Mouse (Mus musculus): ENCODE data around the gene Spr. TPM values are rescaled to one million over a fixed set of nuclear protein-coding genes. Genes with fewer than 3 reads are reported as not detected.
"Not testable (repeated sequence)": the region's sequence is repeated elsewhere in the genome, so short reads cannot be mapped to it uniquely, and the experiment has no call there.

The Spr gene
- polyA plus RNA-seq, 1 experiment from 2014 or later = 78.8 TPM

DNA sequence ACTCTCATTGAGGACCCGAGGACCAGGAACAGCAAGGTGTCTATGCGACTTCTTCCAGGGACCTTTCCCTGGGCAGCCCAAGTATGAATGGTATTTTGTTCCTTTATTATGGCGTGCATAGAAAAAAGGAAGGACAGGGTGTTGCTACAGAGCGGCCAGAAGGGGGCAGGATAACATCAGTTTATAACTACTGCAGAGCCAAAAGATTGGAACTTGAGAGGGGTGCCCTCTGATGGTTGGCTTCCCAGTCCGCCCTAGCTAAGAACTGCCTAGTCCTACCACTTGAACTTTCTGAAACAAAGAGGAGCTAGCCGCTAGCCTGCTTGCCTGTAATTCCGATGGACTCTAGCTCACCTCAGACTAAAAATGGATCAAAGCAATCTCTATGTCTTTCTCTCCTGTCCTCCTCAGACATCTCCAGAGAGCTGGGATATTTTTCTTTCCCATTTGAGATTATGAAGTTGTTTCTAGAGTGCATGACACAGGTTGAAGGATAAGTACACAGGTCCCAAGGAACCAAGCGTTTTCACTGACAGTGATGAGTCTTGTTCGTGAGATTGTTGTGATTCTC, 16.5 kb upstream of the Spr start:
- DNase-seq (ENCODE audit: low spot score) (peak; percentile 95), ATAC-seq (replicated peaks; ENCODE audit: low FRiP score, low read depth) (0 out of 2 replicates have a peak, but pooled peaks have one; percentile 40)
- Histone ChIP-seq H3K27me3 (ENCODE audit: insufficient read depth, low read length) (no peaks in the 10 kb centered on the region), H3K27ac (no peak overlapping the region), H3K4me1 (replicated peaks; ENCODE audit: insufficient read depth, low read length) (0 out of 2 replicates have a peak, but pooled peaks cover 5% of the 10 kb centered on the region), H3K4me3 (replicated peaks; ENCODE audit: low read depth, low read length) (no peak overlapping the region), H3K9me3 (replicated peaks; ENCODE audit: low read length) (no peaks in the 10 kb centered on the region), H3K4me2 (ENCODE audit: low read length) (no peak overlapping the region), H3K9ac (ENCODE audit: low read depth, low read length) (no peak overlapping the region), H3K36me3 (ENCODE audit: insufficient read depth, low read length) (no peaks in the 10 kb centered on the region)
- 11% methylated on average over 9 of the region's 9 CpGs for WGBS
- peak; percentile 92 for TF ChIP-seq CTCF (IDR thresholded peaks at IDR 0.05; ENCODE audit: low read depth)

DNA sequence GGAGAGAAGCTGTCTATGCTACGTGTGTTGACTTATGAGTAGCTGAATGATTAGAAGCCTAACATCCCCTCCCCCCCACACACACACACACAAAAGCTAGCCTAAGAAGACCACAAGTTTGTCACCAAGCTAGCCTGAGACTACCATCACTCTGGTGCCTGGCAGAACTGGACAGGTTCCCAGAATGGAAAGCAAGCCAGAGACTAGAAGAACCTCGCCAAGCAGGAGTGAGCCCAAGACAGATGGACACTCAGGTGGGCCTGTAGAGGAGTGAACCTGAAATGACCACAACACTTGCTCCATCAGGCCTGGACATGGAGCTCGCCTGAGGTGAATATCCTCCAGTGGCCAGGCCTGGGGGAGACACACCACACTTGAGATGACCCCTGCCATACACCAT, 12.8 kb upstream of the Spr start:
- Histone ChIP-seq H3K36me3 (ENCODE audit: insufficient read depth, low read length) (no peaks in the 10 kb centered on the region), H3K27me3 (ENCODE audit: insufficient read depth, low read length) (no peaks in the 10 kb centered on the region), H3K9ac (ENCODE audit: low read depth, low read length) (no peak overlapping the region), H3K4me3 (replicated peaks; ENCODE audit: low read depth, low read length) (no peak overlapping the region), H3K4me2 (ENCODE audit: low read length) (no peak overlapping the region), H3K9me3 (replicated peaks; ENCODE audit: low read length) (no peaks in the 10 kb centered on the region), H3K27ac (no peak overlapping the region), H3K4me1 (replicated peaks; ENCODE audit: insufficient read depth, low read length) (0 out of 2 replicates have a peak, but pooled peaks cover 5% of the 10 kb centered on the region)
- DNase-seq (ENCODE audit: low spot score) (no peak), ATAC-seq (replicated peaks; ENCODE audit: low FRiP score, low read depth) (no peak)
- 79% methylated on average over 3 of the region's 3 CpGs for WGBS
- TF ChIP-seq CTCF (IDR thresholded peaks at IDR 0.05; ENCODE audit: low read depth) = no peak

DNA sequence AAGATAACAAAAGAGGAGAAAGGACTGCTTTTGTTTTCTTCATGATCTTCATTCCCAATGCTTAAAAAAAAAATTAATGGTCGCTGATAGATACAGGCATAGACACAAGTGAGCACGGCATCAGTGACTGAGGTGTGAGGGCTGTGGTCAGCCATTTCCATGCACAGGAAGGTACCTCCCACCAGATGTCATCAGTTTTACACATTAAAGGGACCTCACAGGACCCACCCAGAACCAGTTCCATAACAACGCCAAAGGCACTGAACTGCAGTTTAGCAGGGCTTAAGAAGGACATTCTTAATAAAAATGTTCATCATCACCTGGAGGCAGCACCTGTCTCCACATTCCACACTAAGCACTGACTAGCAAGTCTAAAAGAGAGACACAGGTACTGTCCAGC, 10.1 kb upstream of the Spr start:
- Histone ChIP-seq H3K27me3 (ENCODE audit: insufficient read depth, low read length) (no peaks in the 10 kb centered on the region), H3K9me3 (replicated peaks; ENCODE audit: low read length) (no peaks in the 10 kb centered on the region), H3K4me1 (replicated peaks; ENCODE audit: insufficient read depth, low read length) (no peaks in the 10 kb centered on the region), H3K4me2 (ENCODE audit: low read length) (no peak overlapping the region), H3K4me3 (replicated peaks; ENCODE audit: low read depth, low read length) (no peak overlapping the region), H3K27ac (no peak overlapping the region), H3K36me3 (ENCODE audit: insufficient read depth, low read length) (no peaks in the 10 kb centered on the region), H3K9ac (ENCODE audit: low read depth, low read length) (no peak overlapping the region)
- ATAC-seq (replicated peaks; ENCODE audit: low FRiP score, low read depth) (no peak), DNase-seq (ENCODE audit: low spot score) (no peak)
- 43% methylated on average over 3 of the region's 3 CpGs for WGBS
- TF ChIP-seq CTCF (IDR thresholded peaks at IDR 0.05; ENCODE audit: low read depth) = no peak

DNA sequence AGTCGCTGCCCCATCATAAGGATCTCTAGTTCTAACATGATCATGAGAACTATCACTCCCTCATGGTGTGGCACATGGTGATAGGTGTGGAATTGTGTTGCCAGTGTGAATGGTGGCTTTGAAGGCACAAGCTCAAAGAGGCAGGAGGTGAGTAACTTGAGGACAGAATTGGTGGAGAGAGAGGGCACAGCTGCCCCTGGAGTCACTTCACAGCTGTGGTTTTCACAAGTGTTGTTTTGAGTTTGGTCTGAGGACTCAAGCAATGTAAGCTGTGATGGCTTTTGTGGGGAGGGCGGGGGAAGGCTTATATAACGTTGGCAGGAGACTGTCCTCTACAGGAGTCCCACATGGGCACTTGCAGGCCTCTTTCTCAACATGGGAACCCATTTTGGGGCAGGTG, 6.9 kb upstream of the Spr start:
- H3K36me3 ChIP-seq (ENCODE audit: insufficient read depth, low read length) = no peaks in the 10 kb centered on the region
- 67% methylated on average over 3 of the region's 3 CpGs for WGBS
- no peaks in the 10 kb centered on the region for H3K9me3 ChIP-seq (replicated peaks; ENCODE audit: low read length)
- no peak for TF ChIP-seq CTCF (IDR thresholded peaks at IDR 0.05; ENCODE audit: low read depth)
- DNase-seq (ENCODE audit: low spot score) = no peak
- H3K4me3 ChIP-seq (replicated peaks; ENCODE audit: low read depth, low read length) = no peak overlapping the region
- H3K27me3 ChIP-seq (ENCODE audit: insufficient read depth, low read length) = no peaks in the 10 kb centered on the region
- no peak for ATAC-seq (replicated peaks; ENCODE audit: low FRiP score, low read depth)
- H3K9ac ChIP-seq (ENCODE audit: low read depth, low read length) = no peak overlapping the region
- H3K4me2 ChIP-seq (ENCODE audit: low read length) = no peak overlapping the region
- H3K4me1 ChIP-seq (replicated peaks; ENCODE audit: insufficient read depth, low read length) = no peaks in the 10 kb centered on the region
- H3K27ac ChIP-seq = no peak overlapping the region

DNA sequence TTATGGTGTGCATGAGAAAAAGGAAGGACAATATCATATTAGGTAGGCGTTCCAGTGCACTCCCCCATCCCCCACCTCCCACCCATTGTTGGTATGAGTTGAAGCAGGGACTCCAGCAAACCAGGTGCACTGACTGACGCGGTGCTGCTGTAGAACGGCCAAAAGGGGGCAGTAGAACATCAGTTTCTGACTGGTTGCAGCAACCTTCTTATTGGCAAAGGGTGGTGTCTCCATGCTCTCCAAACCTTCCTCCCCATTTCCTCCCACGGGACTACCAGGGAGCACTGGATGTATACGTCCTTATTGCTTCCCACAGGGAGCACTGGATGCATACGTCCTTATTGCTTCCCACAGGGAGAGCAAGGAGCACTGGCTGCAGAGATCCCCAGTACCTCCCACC, 3.4 kb upstream of the Spr start:
- ATAC-seq (replicated peaks; ENCODE audit: low FRiP score, low read depth); H3K4me2 ChIP-seq (ENCODE audit: low read length); H3K9me3 ChIP-seq (replicated peaks; ENCODE audit: low read length); H3K4me3 ChIP-seq (replicated peaks; ENCODE audit: low read depth, low read length); H3K27me3 ChIP-seq (ENCODE audit: insufficient read depth, low read length); H3K9ac ChIP-seq (ENCODE audit: low read depth, low read length); H3K4me1 ChIP-seq (replicated peaks; ENCODE audit: insufficient read depth, low read length); H3K27ac ChIP-seq; H3K36me3 ChIP-seq (ENCODE audit: insufficient read depth, low read length): not testable (repeated sequence)
- 7% methylated on average over 6 of the region's 7 CpGs for WGBS
- peak; percentile 76 for DNase-seq (ENCODE audit: low spot score)
- TF ChIP-seq CTCF (IDR thresholded peaks at IDR 0.05; ENCODE audit: low read depth) = peak; percentile 65

DNA sequence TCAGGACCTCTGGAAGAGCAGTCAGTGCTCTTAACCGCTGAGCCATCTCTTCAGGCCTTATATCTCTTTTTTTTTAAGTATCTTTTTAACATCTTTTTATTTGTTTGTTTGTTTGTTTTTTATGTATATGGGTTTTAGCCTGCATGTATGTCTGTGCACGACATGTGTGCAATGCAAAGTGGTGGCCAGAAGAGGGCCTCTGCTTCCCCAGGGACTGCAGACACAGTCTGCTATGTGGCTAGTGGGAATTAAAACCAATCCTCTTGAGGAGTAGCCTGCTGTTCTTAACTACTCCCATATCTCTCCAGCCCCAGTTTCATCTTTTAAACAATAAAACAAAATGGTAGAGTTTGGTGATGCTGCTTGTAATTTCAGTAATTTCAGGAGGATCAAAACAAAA, 2.0 kb upstream of the Spr start:
- H3K27ac ChIP-seq = no peak overlapping the region
- DNase-seq (ENCODE audit: low spot score) = no peak
- H3K27me3 ChIP-seq (ENCODE audit: insufficient read depth, low read length) = no peaks in the 10 kb centered on the region
- H3K36me3 ChIP-seq (ENCODE audit: insufficient read depth, low read length) = no peaks in the 10 kb centered on the region
- WGBS = 92% methylated on average over 2 of the region's 2 CpGs
- ATAC-seq (replicated peaks; ENCODE audit: low FRiP score, low read depth) = no peak
- H3K4me3 ChIP-seq (replicated peaks; ENCODE audit: low read depth, low read length) = no peak overlapping the region
- TF ChIP-seq CTCF (IDR thresholded peaks at IDR 0.05; ENCODE audit: low read depth) = peak; percentile 22; the same call in 1 of the 2 replicates
- H3K4me1 ChIP-seq (replicated peaks; ENCODE audit: insufficient read depth, low read length) = no peaks in the 10 kb centered on the region
- H3K4me2 ChIP-seq (ENCODE audit: low read length) = no peak overlapping the region
- no peak overlapping the region for H3K9ac ChIP-seq (ENCODE audit: low read depth, low read length)
- H3K9me3 ChIP-seq (replicated peaks; ENCODE audit: low read length) = no peaks in the 10 kb centered on the region

DNA sequence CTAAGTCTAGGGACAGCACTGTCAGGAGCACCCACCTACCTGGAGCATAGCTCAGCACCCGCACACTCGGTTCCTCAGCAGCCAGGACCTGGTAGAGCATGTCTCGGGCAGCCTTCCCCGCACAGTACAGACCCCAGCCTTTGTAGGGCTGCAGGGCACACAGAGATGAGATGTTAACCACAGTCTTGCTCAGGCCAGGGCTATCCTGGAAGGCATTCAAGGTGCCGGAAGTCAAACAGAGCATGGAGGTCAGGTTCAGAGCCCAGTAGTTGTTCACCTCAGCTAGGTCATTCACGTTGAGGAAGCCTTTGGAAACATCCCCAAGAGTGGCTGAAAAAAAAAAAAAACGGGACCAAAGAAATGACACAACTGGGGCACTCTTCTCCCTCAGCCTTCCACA, 782 bp downstream of the Spr start:
- Histone ChIP-seq H3K4me3 (replicated peaks; ENCODE audit: low read depth, low read length) (peak overlapping the region; percentile 66), H3K4me2 (ENCODE audit: low read length) (peak overlapping the region; percentile 74), H3K36me3 (ENCODE audit: insufficient read depth, low read length) (0 out of 2 replicates have a peak, but pooled peaks cover 12% of the 10 kb centered on the region)
- not testable (repeated sequence) for H3K9ac ChIP-seq (ENCODE audit: low read depth, low read length); H3K4me1 ChIP-seq (replicated peaks; ENCODE audit: insufficient read depth, low read length); H3K9me3 ChIP-seq (replicated peaks; ENCODE audit: low read length); DNase-seq (ENCODE audit: low spot score); H3K27me3 ChIP-seq (ENCODE audit: insufficient read depth, low read length); H3K27ac ChIP-seq
- WGBS = 47% methylated on average over 7 of the region's 7 CpGs
- 0 out of 2 replicates have a peak, but pooled peaks have one; percentile 2 for ATAC-seq (replicated peaks; ENCODE audit: low FRiP score, low read depth)
